Mouse (Mus musculus): ENCODE data around the gene Zscan4-ps3. TPM values are rescaled to one million over a fixed set of nuclear protein-coding genes. Genes with fewer than 3 reads are reported as not detected.
"Not testable (repeated sequence)": the region's sequence is repeated elsewhere in the genome, so short reads cannot be mapped to it uniquely, and the experiment has no call there.

Gene Zscan4-ps3
- not detected in 2 replicates for polyA plus RNA-seq (2012; rRNA removed)

- H3K27ac ChIP-seq (ENCODE audit: insufficient read depth, low read depth, low read length); H3K27me3 ChIP-seq (ENCODE audit: control insufficient read depth, insufficient read depth, low read length); H3K4me3 ChIP-seq (ENCODE audit: low read depth, low read length); H3K36me3 ChIP-seq (ENCODE audit: control insufficient read depth, insufficient read depth, low read length); H3K4me1 ChIP-seq (ENCODE audit: control insufficient read depth, insufficient read depth, insufficient read length, low read length): not testable (repeated sequence)
- 68% methylated on average over 2 of the region's 2 CpGs for WGBS
These were observed at the start of gene Zscan4-ps3 for GRCm38 (mm10) chr7:11609008-11609407. Gene Zscan4-ps3, plus strand, starts transcription at chr7:11609308.

- not testable (repeated sequence) for H3K27ac ChIP-seq (ENCODE audit: insufficient read depth, low read depth, low read length); H3K27me3 ChIP-seq (ENCODE audit: control insufficient read depth, insufficient read depth, low read length); H3K4me1 ChIP-seq (ENCODE audit: control insufficient read depth, insufficient read depth, insufficient read length, low read length); H3K36me3 ChIP-seq (ENCODE audit: control insufficient read depth, insufficient read depth, low read length); H3K4me3 ChIP-seq (ENCODE audit: low read depth, low read length)
- WGBS, result 11% methylated on average over 8 of the region's 8 CpGs
These were observed 8.0 kb downstream of the Zscan4-ps3 start for GRCm38 (mm10) chr7:11617082-11617481.

Other genes starting within 250 kb of the Zscan4-ps3 start
- gene Zscan4f, start 211.4 kb upstream of the Zscan4-ps3 start, polyA plus RNA-seq (2012; rRNA removed), result not detected in 2 replicates
- not detected in 2 replicates for gene Zscan4-ps2, start 95.0 kb upstream of the Zscan4-ps3 start, polyA plus RNA-seq (2012; rRNA removed)
- gene Vmn1r72, start 70.8 kb downstream of the Zscan4-ps3 start, polyA plus RNA-seq (2012; rRNA removed), result not detected in 2 replicates
- not detected in 2 replicates for gene Vmn1r73, start 121.0 kb downstream of the Zscan4-ps3 start, polyA plus RNA-seq (2012; rRNA removed)
- not detected in 2 replicates for gene Vmn1r74, start 224.7 kb downstream of the Zscan4-ps3 start, polyA plus RNA-seq (2012; rRNA removed)